Mouse (Mus musculus) thymus, postnatal 0 days (tissue): ENCODE results near the gene Psma5. TPM values are rescaled to one million over a fixed set of nuclear protein-coding genes. Genes with fewer than 3 reads are reported as not detected.

Experiments used
- DNase-seq: peaks from one replicate; pipeline ENCODE4 v3.0.0-alpha.2; 2015; ENCODE audit warnings: low spot score
- polyA plus RNA-seq: library from polyadenylated mRNA; unstranded; fragments of >200 nt; fragmentation: Nextera tagmentation; extraction: Ambion mirVana; gene quantifications from 2 replicates; pipeline ENCODE4 v1.2.1, GENCODE M21; 2015

The Psma5 gene
- polyA plus RNA-seq, 1 experiment from 2014 or later, result 311 TPM

DNA sequence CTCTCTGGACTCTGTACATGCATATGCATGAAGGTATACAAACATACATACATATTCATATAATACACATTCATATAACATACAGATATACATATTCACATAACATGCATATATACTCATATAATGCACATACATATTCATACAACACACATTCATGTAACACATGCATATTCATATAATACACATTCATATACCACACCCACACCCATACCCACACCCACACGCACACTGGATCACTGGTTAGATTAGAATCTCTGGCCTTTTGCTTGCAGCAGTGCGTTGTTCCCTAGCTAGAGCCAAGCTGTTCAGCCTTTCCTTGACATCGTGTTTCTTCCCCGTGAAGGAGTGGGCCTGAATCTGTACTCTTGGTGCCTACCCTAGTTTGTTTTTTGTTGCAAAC lies 48.0 kb downstream of the Psma5 start:
- DNase-seq, result no peak

- DNase-seq, result no peak
Measured at GRCm38 (mm10) chr3:108306387-108306786, 49.7 kb downstream of the Psma5 start.

GRCm38 (mm10) chr3:108307485-108307884 lies 50.8 kb downstream of the Psma5 start:
- no peak for DNase-seq

DNA sequence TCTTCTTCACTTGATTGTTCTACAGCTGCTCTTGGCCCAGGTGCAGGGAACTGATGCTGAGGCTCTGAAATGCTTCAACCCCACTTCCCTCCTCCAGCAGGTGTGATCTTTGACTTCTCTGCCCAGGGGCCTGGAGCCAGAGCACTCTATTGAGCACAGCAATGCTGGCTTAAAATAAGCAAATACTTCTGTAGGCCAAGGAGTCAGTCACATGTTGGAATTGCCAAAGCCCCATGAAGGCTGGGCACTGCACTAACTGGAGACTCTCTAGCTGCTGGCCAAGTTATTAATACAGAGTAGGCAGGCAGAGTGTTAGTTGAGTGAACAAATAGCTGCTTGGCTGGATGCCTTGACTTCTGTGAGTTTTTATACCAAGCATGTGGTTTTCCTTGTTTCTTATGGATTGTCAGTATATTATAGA lies 54.2 kb downstream of the Psma5 start:
- DNase-seq, result no peak

GRCm38 (mm10) chr3:108311688-108312087 lies 55.0 kb downstream of the Psma5 start:
- DNase-seq, result no peak

GRCm38 (mm10) chr3:108312414-108312813 lies 55.7 kb downstream of the Psma5 start:
- DNase-seq, result no peak

- DNase-seq, result no peak
Measured at GRCm38 (mm10) chr3:108313138-108313537, 56.4 kb downstream of the Psma5 start.

GRCm38 (mm10) chr3:108314038-108314675 lies 57.4 kb downstream of the Psma5 start:
- no peak for DNase-seq

DNA sequence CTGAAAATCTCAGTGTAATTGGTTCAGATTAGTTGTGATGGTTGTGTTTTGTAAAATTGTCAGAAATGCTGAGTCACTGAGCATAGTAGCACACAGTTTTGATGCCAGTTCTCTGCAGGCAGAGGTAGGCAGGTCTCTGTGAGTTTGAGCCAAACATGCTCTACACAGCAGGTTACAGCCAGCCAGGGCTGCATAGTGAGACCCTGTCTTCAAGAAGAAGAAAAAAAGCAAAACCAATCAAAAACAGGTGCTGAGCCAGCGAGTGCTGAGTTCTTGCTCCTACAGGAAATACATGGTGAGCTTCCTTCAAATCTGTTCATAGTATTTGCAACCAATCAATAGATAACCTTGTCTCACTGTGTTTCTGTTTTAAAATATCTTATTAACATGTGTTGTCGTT lies 61.8 kb downstream of the Psma5 start:
- no peak for DNase-seq

GRCm38 (mm10) chr3:108321671-108322070 lies 64.9 kb downstream of the Psma5 start:
- no peak for DNase-seq

- no peak for DNase-seq
Measured at GRCm38 (mm10) chr3:108322136-108322535, 65.4 kb downstream of the Psma5 start.

GRCm38 (mm10) chr3:108322962-108323361 lies 66.2 kb downstream of the Psma5 start:
- no peak for DNase-seq

- no peak for DNase-seq
Measured at GRCm38 (mm10) chr3:108324837-108325236, 68.1 kb downstream of the Psma5 start.

- no peak for DNase-seq
Measured at GRCm38 (mm10) chr3:108325521-108325920, 68.8 kb downstream of the Psma5 start.

DNA sequence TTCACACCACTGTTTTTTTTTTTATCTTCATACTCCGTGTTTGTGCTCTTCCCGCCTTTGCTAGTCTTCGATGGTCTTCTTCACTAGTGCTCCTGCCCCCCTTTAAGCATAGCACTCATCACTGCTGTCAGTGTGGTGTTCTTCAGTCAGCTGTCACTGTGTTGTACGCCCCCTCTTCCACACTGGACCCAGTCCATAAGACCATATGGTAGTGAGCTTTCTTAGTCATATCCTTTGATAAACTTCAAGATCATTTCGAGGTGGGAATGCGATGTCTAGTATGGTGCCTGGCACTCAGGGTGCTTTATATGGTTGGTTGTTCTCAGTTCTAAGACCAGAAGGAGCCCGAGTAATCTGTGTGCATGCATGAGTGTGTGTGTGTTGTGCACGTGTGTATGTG lies 70.5 kb downstream of the Psma5 start:
- DNase-seq, result no peak

DNA sequence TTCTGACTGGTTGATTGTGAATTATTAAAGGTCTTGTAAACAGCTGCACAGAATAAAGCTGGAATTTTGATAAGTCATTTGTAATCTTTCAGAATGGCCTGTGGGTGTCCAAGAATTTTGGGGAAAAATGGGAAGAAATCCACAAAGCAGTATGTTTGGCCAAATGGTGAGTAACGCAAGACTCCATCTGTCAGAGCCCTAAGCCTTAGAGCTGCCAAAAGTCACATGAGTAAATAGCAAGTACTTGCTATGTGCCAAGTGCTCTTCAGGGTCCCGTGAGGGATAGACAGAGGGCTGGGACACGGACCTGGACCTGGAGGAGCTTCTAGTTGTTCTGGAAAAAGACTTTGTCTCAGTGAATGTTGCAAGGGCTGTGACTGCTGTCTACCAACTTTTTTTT lies 71.2 kb downstream of the Psma5 start:
- DNase-seq, result no peak

DNA sequence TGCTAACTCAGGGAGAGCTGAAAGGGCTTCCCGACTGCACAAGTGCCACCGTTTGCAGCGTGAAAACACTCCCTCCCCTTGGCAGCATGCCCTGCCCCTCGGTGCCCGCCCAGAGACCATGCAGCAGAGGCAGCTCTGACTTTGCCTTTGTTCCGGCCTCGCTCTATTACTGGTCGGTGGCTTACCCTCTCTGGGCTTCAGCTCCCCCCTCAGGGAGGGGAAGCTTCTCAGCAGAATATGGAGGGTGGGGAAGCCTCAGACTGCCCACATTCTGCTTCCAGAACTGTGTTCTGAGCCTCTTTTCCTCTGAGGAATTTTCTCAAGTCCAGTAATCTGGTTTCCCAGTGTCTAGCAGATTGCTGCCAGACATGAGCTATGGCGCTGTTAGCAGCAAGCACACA lies 71.7 kb downstream of the Psma5 start:
- no peak for DNase-seq

Other genes starting within 250 kb of the Psma5 start
- 31.5 and 32.9 TPM in 2 replicates for gene Gstm1, start 239.0 kb upstream of the Psma5 start, polyA plus RNA-seq
- 10.8 and 11.6 TPM in 2 replicates for gene Gstm4, start 212.0 kb upstream of the Psma5 start, polyA plus RNA-seq
- 29.2 and 31.4 TPM in 2 replicates for gene Ampd2, start 170.3 kb upstream of the Psma5 start, polyA plus RNA-seq
- gene Gnat2, start 164.1 kb upstream of the Psma5 start, polyA plus RNA-seq, result 0.59 and 0.68 TPM in 2 replicates
- 164 and 168 TPM in 2 replicates for gene Gnai3, start 110.8 kb upstream of the Psma5 start, polyA plus RNA-seq
- 0.05 TPM in 1 of 2 replicates, not detected in the other for gene Gpr61, start 102.0 kb upstream of the Psma5 start, polyA plus RNA-seq
- 1.4 and 1.6 TPM in 2 replicates for gene Amigo1, start 70.6 kb upstream of the Psma5 start, polyA plus RNA-seq
- 7.5 and 9.1 TPM in 2 replicates for gene Cyb561d1, start 55.7 kb upstream of the Psma5 start, polyA plus RNA-seq
- 14.2 and 15.7 TPM in 2 replicates for gene Atxn7l2, start 46.0 kb upstream of the Psma5 start, polyA plus RNA-seq
- 0.10 and 0.14 TPM in 2 replicates for gene Sypl2, start 30.3 kb upstream of the Psma5 start, polyA plus RNA-seq
- 2.7 and 2.9 TPM in 2 replicates for gene Sort1, start 27.2 kb downstream of the Psma5 start, polyA plus RNA-seq
- gene Mybphl, start 108.0 kb downstream of the Psma5 start, polyA plus RNA-seq, result 0.23 and 0.29 TPM in 2 replicates
- gene Psrc1, start 126.9 kb downstream of the Psma5 start, polyA plus RNA-seq, result 16.7 and 17.1 TPM in 2 replicates
- gene Celsr2, start 158.6 kb downstream of the Psma5 start, polyA plus RNA-seq, result 2.2 and 3.4 TPM in 2 replicates
- 122 and 127 TPM in 2 replicates for gene Sars, start 188.3 kb downstream of the Psma5 start, polyA plus RNA-seq